Mouse (Mus musculus) NIH3T3 (cell line): Measurements from ENCODE around the gene Chd9.
"Not testable (repeated sequence)": the region's sequence is repeated elsewhere in the genome, so short reads cannot be mapped to it uniquely, and the experiment has no call there.

Source experiments
- DNase-seq: peaks from one replicate; pipeline ENCODE4 v3.0.0-alpha.2; 2012; ENCODE audit warnings: low read depth

Chd9 gene

DNA sequence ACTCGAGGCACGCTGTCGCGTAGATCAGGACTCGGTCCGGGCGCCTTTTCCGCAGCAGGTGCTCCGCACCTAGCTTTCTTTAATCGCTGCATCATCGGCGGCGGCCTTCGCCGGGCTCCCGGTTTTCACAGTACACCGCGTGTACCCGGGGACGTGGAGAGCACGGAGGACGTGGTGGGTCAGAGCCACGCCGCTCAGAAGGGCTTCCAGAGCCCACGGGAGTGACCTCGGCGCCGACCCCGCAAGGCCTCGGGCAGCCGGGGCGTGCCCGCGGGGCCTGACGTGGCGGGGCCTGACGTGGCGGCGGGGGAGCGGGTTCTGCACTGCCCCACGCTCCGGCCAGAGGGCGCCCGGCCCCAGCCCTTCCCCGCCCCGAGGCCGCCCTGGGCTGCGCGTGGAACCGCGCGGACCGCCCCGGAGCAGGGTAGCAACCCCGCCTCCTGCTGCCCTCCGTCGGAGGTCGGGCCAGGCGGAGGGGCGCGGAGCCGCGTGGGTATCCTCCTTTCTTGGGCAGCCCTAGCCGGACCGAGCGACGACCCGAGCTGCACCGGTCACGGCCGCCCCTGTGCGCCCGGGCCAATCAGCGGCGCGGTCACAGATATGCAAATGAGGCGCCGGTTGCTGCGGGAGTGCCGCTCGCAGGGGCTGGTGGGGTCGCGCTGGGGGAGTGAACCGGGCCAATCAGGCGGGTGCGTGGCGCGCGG, 79.8 kb downstream of the Chd9 start:
- DNase-seq: peak; percentile 94

- DNase-seq: peak; percentile 59
Measured at GRCm38 (mm10) chr8:90908580-90909471, 80.7 kb downstream of the Chd9 start.

DNA sequence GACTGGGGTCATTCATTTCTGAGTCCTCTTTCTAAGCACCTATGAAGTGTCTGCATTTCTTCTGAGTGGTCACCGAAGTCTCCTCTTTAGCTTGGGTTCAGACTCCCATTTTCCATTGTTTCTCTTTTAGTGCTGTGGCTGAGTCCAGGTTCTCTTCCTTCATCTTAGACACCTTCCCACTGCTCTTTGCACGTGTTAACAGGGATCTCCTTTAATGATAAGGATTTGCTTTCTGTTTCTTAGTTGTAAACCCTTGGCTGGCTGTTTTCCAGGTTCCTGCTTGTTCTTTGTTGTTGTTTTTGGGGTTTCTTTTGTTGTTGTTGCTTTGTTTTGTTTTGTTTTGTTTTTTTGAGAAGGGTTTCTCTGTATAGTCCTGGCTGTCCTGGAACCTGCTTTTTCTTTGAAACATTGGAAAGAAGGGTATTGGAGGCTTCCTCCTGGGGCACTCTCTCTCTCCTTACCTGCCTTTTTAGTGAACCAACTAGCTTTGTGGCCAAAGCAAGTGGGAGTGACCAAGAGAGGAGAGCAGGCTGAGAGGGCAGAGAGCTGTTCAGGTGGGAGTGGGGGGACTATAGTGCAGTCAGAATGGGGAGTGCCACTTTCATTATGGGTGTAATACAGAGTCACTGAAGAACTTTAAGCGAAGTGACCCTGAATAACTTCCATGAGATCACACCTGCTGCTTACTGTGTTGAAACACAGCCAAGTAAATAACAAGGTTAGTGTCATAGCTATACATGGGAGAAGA, 95.2 kb downstream of the Chd9 start:
- DNase-seq: no peak

- no peak for DNase-seq
Measured at GRCm38 (mm10) chr8:90928412-90928811, 100.3 kb downstream of the Chd9 start.

DNA sequence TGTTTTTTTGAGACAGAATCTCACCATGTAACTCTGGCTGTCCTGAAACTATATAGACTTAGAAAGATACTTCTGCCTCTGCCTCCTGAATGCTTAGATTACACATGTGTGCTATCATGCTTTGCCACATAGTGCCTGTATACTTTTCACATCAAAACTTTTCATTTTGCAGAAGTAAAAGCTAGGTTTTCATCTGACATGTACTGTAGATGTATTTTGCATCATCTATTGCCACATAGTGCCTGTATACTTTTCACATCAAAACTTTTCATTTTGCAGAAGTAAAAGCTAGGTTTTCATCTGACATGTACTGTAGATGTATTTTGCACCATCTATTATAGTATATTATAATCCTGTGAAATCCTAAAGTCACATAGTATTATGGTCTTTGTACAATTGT, 102.0 kb downstream of the Chd9 start:
- DNase-seq: not testable (repeated sequence)

DNA sequence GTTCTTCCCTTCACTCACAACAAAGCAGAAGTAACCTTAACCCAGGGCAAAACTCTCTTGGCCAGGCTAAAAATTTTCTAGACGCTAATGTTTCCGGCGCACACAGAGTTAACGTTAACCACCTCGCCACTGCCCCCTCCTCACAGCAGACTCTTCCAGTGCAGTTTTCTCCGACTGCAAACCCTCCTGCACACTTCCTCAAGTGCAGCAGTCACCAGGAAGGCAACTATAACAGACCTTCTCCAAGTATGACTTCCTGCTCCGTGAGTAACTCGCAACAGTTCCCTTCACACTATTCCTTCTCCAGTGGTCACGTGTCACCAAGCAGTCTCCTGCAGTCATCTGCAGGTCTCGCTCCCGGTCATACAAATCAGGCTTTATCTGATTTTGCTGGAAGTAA, 104.8 kb downstream of the Chd9 start:
- DNase-seq: no peak

GRCm38 (mm10) chr8:90934786-90935185, 106.6 kb downstream of the Chd9 start:
- DNase-seq: no peak

DNA sequence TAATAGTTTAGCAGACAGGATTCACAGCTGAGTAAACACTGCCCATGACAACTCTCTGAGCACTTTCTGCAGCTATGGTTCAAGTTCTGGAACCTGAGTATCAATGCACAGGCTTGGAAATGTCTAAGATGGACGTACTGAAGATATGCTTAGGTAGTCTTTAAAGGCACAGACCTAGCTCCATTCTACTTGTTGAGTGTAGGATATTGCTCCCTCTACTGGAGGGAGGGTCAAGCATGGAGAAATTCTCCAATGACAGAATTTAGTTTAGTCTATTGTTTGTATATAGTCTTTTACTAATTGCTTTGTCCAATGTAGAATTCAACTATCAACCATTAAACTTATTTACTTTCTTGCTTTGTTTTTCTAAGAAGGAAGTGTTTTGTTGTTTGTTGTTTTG, 108.7 kb downstream of the Chd9 start:
- DNase-seq: peak; percentile 63

- DNase-seq: no peak
Measured at GRCm38 (mm10) chr8:90938352-90938930, 110.3 kb downstream of the Chd9 start.

DNA sequence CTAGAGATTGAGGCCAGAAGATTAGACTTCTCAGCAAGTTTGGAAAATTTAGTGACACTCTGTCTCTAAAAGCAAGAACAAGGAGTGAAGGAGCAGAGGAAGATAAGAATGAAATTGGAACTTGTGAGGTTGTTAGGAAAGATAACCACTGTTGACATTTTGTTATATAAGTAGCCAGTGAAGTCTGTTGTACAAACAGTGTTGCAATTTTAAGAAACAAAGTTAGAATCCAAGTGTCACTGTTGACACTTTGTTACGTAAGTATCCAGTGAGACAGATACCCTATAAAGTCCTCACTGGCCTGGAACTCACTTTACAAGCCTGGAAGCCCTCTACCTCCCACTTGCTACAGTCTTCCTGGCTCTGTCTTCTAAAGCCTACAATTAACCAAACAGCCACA, 111.7 kb downstream of the Chd9 start:
- DNase-seq: no peak

DNA sequence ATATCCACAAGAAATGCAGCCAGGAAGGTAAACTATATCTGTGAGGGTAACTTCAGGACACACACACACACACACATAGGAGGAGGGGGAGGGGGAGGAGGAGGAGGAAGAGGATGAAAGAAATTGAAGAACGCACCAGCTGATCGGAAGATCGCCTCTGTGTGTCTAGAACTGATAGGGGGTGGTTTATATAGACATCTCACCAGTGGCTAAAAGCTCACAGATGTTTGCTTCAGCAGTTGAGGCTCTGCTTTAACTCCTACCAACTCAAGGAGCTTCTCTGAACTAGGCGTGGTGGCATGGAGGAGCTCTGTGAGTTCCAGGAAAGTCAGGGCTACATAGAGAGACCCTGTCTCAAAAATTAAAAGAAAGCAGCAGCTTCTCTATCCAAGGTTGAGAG, 115.6 kb downstream of the Chd9 start:
- DNase-seq: no peak

DNA sequence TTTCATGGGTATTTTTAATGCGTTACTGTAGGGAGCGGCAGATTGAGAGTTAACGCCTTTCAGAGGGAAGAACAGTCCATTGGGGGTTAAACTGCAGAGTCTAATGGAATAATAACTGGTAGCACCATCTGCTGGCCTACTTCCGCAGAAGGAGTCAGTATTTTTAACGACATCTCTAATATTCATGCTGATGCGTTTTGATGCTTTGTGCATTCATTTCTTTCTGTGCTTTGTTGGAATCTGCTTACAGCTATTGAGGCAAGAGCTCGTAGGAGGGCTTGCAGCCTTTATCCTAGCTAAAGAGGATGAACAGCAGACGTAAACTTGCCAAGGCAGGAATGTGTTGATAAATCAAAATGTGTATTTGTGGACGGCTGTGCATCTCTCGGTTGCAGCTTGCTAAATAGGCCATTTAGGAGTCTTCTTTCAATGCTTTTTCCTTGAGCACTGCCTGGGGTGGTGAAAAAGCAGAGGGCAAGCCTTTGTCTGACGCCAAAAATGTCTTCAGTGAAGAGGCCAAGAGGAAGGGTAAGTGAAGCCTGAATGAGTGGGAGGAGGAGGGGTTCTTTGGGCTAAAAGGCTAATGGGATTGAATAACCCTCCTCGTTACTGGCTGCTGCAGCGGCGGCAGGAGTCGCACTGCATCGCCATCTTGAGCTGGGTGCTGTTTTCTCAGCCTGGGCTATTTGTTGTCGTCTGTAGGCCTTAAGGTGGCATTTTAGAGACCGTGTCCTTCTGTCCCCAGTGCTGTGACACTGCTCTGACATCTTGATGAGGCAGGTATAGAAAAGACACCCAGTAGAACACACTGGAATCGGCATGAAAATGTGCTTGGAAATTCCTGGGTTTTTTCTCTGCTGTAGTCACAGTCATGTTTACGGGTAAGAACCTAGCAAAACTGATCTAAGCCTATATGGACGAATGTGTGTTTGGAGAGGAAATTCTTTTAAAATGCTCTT, 126.9 kb downstream of the Chd9 start:
- peak; percentile 84 for DNase-seq

DNA sequence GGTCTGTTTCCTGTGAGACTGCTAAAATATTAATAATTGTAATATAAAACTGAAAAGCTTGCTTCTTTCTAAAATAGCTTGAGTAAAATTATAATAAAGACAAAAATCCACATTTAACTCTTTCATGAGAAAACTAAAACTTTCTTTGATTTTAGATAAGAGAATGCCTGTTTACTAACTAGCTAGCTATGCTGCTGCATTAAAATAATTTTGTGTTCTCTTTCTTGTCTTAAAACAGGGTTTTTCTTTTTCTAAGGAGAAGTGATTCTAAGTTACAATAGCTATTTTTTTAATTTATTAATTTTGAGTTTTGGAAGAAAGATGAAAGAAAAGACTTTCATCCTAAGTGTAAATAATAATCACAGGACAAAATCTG, 127.6 kb downstream of the Chd9 start:
- no peak for DNase-seq

DNA sequence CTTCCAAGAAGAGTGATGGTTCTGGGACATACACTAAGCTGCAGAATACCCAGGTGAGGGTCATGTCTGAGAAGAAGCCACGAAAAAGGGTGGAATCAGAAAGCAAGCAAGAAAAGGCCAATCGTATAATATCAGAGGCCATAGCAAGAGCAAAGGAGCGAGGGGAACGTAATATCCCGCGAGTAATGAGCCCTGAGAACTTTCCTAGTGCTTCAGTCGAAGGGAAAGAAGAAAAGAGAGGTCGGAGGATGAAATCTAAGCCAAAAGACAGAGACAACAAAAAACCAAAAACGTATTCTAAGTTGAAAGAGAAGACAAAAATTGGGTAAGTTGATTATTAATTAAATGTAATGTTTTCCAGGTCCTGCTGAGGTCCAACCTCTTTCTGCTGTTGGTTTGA, 128.2 kb downstream of the Chd9 start:
- DNase-seq: no peak

DNA sequence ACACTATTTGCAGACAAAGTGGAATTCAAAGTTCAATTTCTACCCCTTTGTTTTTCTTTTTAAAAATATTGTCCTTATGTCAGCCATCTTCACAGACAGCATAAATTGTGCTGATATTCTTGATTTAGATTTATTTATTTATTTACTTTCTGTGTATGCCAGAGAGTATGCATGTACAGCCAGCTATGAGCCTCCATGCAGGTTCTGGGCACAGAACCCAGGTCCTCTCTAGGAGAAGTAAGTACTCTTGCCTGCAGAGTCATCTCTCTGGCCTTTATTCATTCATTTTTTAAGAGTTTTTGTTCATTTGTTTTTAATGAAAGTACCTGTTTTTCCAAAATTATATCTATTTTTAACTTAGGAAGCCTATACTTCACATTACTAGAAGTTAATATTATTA, 129.6 kb downstream of the Chd9 start:
- no peak for DNase-seq

DNA sequence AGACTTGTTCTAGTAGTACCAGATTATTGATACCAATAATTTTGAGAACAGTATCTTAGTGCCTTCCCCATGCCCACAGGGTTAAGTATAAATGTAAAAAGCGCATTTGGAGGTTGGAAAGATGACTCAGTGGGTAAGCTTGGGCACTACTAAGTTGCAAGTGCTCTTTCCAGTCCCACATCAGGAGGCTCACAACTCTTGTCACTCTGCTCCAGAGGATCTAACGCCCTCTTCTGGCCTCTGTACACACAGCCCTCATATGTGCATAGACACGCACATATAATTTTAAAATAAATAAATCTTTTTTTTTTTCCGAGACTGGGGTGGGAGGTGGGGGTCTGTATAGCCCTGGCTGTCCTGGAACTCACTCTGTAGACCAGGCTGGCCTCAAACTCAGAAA, 131.6 kb downstream of the Chd9 start:
- no peak for DNase-seq

GRCm38 (mm10) chr8:90961603-90962002, 133.5 kb downstream of the Chd9 start:
- DNase-seq: no peak

DNA sequence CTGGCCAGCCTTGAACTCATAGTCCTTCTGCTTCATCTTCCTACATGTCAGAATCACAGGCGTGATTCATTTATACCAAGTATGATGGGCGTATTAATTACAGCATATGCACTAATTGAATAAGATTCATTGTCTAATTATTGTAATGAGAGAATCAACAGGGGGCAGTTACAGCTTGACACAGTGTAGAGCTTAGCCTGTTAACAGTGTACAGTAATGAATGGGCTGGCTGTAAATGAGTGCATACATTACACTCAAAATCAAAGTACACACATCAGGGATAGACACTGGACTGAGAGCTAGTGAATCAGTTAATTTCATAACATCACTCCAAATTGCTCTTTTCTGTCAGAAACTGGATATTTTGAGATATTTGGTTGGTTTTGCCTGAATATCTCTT, 135.9 kb downstream of the Chd9 start:
- DNase-seq: no peak

DNA sequence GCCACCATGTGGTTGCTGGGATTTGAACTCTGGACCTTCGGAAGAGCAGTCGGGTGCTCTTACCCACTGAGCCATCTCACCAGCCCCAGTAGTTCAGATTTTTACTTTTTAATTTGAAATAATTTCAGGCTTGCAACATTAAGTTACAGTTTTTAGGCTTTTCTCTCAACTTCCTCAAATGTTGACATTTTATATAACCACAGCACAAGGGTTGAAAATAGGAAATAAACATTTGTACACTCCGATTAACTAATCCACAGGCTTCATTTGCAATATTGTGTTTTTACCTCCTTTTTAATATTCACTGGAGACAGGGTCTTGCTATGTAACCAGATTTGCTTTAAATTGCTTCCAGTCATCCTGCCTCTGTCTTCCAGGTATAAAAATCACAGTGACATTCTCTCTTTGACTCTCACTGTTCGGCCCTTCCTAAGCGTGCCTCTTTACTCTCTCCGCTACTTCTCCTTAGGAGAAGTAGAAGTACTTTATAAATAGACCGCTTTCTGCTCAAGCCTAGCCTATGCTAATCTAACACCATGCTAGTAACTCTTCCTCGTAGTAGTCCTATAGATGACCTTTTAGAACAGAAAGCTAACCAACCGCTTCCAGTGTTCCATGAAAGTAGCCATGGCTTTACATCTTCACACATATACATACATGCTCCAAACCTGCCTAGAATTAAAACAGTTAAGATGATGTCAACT, 137.5 kb downstream of the Chd9 start:
- no peak for DNase-seq

DNA sequence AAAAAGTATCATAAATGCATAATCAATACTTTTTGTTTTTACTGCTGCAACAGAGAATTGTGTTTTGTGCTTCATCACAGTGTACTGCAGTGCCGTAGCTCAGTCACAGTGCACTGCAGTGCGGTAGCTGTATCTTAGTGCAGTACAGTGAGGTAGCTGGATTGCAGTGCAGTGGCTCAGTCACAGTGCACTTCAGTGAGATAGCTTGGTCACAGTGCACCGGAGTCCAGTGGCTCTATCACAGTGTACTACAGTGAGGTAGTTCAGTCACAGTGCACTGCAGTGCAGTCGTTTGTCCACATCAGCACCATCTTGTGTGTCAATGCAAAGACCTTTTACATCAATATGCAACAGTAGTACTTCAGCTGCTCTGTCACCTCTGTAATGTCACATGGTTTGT, 140.2 kb downstream of the Chd9 start:
- no peak for DNase-seq

GRCm38 (mm10) chr8:90976960-90977371, 148.8 kb downstream of the Chd9 start:
- DNase-seq: no peak
